Mouse (Mus musculus) liver, embryonic 13.5 days (tissue): ENCODE results near the gene Uts2b. TPM values are rescaled to one million over a fixed set of nuclear protein-coding genes. Genes with fewer than 3 reads are reported as not detected.

Source experiments
- ATAC-seq: fragments of 200-750 bp; cut with Nextera tagmentation; 2 replicates; pipeline ENCODE4 v1.8.0; 2017; ENCODE audit warnings: low read depth, mild to moderate bottlenecking, moderate number of reproducible peaks, moderate library complexity
- DNase-seq: peaks from one replicate; pipeline ENCODE4 v3.0.0; 2022
- H3K27ac ChIP-seq: fragments of 300-500 bp; sonication (generic); 2 replicates; pipeline ENCODE4 v1.5.1; 2015; ENCODE audit warnings: moderate library complexity, mild to moderate bottlenecking, inconsistent platforms
- H3K27me3 ChIP-seq: fragments of 300-500 bp; sonication (generic); 2 replicates; pipeline ENCODE4 v1.6.1; 2015; ENCODE audit warnings: mild to moderate bottlenecking, inconsistent platforms
- H3K36me3 ChIP-seq: fragments of 300-500 bp; sonication (generic); 2 replicates; pipeline ENCODE4 v1.6.1; 2015; ENCODE audit warnings: mild to moderate bottlenecking, inconsistent platforms
- H3K4me1 ChIP-seq: fragments of 300-500 bp; sonication (generic); replicated peaks from 2 replicates; pipeline ENCODE4 v1.6.1; 2015; ENCODE audit warnings: inconsistent platforms
- H3K4me2 ChIP-seq: fragments of 300-500 bp; sonication (generic); 2 replicates; pipeline ENCODE4 v1.6.1; 2015; ENCODE audit warnings: inconsistent platforms, mild to moderate bottlenecking, moderate library complexity
- H3K4me3 ChIP-seq: fragments of 300-500 bp; sonication (generic); replicated peaks from 2 replicates; pipeline ENCODE4 v1.5.1; 2015; ENCODE audit warnings: mild to moderate bottlenecking, inconsistent platforms
- H3K9ac ChIP-seq: fragments of 300-500 bp; sonication (generic); 2 replicates; pipeline ENCODE4 v1.6.1; 2015; ENCODE audit warnings: mild to moderate bottlenecking, inconsistent platforms
- H3K9me3 ChIP-seq: fragments of 300-500 bp; sonication (generic); replicated peaks from 2 replicates; pipeline ENCODE4 v1.6.1; 2016; ENCODE audit warnings: inconsistent platforms
- WGBS: fragments of 180-500 bp; shearing (Covaris S2); methylation state at CpG from one replicate; pipeline ENCODE4 v1.1.7; 2015; ENCODE audit not compliant: insufficient replicate concordance; 5-methylcytosine and 5-hydroxymethylcytosine counted together
- polyA plus RNA-seq: library from polyadenylated mRNA; unstranded; fragments of >200 nt; fragmentation: Nextera tagmentation; extraction: Ambion mirVana; gene quantifications from 2 replicates; pipeline ENCODE4 v1.2.1, GENCODE M21; 2015

The Uts2b gene
- polyA plus RNA-seq, 1 experiment from 2014 or later: not detected

DNA sequence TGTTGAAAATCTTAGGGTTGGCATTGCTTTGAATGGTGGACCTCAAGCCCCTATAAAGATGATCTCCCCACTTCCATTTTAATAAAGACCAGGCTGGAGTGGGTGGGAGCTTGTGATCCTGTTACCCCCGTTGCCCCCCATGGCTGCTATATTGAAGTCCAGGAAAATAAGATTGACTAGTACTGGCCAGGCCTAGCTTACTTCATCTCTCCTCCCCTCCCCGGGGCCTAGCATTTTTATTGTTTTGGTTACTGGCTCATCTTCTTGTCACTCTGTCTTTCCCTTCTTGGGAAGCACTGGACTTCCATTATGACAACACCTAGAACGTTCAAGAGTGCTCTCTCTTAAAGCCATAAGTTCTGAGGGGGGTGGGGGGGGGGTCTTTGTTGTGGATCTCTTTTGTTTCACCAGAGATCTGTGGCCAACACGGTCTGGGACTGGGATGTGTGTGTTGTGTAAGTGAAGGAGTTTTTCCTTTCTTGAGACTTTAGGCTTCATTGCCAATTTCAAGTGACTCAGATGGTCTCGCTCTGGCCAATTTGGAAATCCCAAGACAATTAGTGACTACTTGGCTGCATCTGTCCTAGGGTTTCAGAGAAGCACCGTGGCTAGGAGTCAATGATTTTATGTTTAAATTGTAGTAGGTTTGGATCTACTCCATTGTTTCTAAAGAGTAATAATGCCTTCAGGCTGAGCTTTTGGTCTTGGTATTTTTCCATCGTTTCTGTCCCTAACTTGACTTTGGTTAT is 19.7 kb upstream of the Uts2b start:
- Histone ChIP-seq H3K27me3 (no peaks in the 10 kb centered on the region), H3K4me1 (peaks cover 30% of the 10 kb centered on the region), H3K4me2 (peak overlapping the region; percentile 76), H3K4me3 (peak overlapping the region; percentile 75), H3K9me3 (no peaks in the 10 kb centered on the region), H3K9ac (peak overlapping the region; percentile 86), H3K36me3 (no peaks in the 10 kb centered on the region), H3K27ac (peak overlapping the region; percentile 82; the same call in 1 of the 2 replicates)
- WGBS: 35% methylated on average over 7 of the region's 7 CpGs
- ATAC-seq: no peak
- DNase-seq: peak; percentile 2

DNA sequence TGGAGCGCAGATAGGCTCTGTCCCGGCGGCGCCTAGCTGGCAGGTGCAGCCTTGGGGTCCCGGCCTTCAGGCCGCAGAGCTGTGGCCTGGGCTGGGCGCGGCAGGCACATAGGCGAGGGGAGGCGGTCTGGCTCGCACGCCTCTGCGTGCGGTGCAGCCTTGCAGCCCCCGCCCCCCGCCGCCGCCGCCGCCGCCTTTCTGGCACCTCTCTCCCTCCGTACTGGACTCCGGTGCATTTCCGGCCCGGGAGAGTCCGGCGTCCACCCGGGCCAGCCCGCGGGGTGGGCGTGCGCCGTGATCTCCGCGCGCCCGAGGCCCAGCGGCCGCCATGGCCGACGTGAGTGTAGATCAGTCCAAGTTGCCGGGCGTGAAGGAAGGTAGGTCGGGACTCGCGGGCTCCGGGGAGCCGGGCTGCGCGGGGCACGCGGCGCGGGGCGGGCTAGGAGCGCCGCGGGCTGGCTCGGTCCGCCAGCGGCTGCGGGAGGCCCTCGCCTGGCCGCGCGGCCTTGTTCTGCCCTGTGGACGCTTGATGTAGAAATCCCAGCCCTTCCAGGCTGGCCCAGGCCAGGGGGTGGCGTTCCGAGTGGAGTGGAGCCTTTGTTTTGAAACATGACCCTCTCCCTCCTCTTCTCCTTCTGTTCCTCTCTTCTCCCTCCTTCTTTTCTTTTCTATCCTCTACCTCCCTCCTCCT is 18.9 kb upstream of the Uts2b start, which contains the start of gene Ccdc50:
Ccdc50 (plus strand) TSS at position 109 of the 691 bp plus-strand sequence.
- Histone ChIP-seq H3K27ac (peak within 1 kb of the TSS; percentile 82), H3K4me3 (peak within 1 kb of the TSS; percentile 75), H3K36me3 (no peaks in the 10 kb centered on the region), H3K4me2 (peak within 1 kb of the TSS; percentile 76), H3K9ac (peak within 1 kb of the TSS; percentile 86), H3K27me3 (no peaks in the 10 kb centered on the region), H3K4me1 (peaks cover 30% of the 10 kb centered on the region), H3K9me3 (no peaks in the 10 kb centered on the region)
- under 1% methylated on average over 52 of the region's 69 CpGs for WGBS
- DNase-seq (peak; percentile 63), ATAC-seq (peak; percentile 89)

- DNase-seq (peak; percentile 0), ATAC-seq (peak; percentile 16)
- WGBS: 21% methylated on average over 12 of the region's 12 CpGs
- no peaks in the 10 kb centered on the region for H3K27me3 ChIP-seq
- H3K9ac ChIP-seq: peak overlapping the region; percentile 86; the same call in 1 of the 2 replicates
- H3K4me1 ChIP-seq: peaks cover 30% of the 10 kb centered on the region
- peak overlapping the region; percentile 31 for H3K27ac ChIP-seq
- no peaks in the 10 kb centered on the region for H3K9me3 ChIP-seq
- H3K4me3 ChIP-seq: peak overlapping the region; percentile 75
- H3K36me3 ChIP-seq: no peaks in the 10 kb centered on the region
- peak overlapping the region; percentile 76 for H3K4me2 ChIP-seq
Observed at GRCm38 (mm10) chr16:27387634-27388611, 17.9 kb upstream of the Uts2b start.

DNA sequence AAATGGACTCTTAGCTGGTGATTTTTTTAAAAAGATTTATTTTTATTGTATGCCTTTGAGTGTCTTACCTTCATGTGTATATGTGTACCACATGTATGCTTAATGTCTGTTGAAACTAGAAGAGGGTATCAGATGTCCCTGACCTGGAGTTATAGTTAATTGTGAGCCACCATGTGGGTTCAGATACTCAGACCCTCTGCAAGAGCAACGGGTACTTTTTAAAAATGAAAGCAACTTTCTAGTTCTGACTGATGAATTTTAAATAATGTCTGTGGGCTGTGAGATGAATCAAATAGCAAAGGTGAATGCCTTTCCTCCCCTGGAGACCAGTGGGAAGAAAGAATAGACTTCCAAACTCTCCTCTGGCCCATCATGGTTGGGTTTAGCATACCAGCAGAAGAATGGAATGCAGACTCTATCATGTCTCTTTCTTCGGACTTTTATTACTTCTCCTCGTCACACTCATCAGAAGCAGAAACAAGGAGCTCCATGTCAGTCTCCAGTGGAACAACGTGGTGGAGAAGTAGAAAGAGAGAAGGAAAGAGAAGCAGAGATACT is 16.9 kb upstream of the Uts2b start:
- Histone ChIP-seq H3K4me1 (peaks cover 30% of the 10 kb centered on the region), H3K27me3 (no peaks in the 10 kb centered on the region), H3K9me3 (no peaks in the 10 kb centered on the region), H3K9ac (no peak overlapping the region), H3K27ac (no peak overlapping the region), H3K4me2 (no peak overlapping the region), H3K4me3 (no peak overlapping the region), H3K36me3 (no peaks in the 10 kb centered on the region)
- DNase-seq (no peak), ATAC-seq (no peak)
- 67% methylated on average over 4 of the region's 4 CpGs for WGBS

DNA sequence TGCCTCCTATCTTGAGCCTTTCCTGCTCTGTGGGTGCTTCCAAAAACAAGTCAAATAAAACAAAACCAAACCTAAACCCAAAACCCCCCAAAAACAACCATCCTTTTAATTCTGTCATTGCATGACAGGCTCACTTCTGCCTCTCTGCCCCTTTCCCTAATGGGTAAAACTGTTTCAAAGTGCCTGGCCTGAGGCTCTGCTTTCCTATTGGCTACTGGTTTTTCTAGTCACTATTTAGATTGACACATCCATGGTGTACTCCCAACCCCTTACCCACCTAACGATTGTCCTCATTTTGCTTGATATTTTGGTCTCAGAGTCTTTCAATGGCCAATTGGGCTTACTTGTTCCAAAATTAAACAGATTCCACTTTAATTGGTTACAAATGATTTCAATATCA is 15.6 kb upstream of the Uts2b start:
- Histone ChIP-seq H3K27me3 (no peaks in the 10 kb centered on the region), H3K9me3 (no peaks in the 10 kb centered on the region), H3K4me2 (no peak overlapping the region), H3K4me1 (peaks cover 28% of the 10 kb centered on the region), H3K36me3 (no peaks in the 10 kb centered on the region), H3K9ac (no peak overlapping the region), H3K27ac (no peak overlapping the region), H3K4me3 (no peak overlapping the region)
- DNase-seq (no peak), ATAC-seq (no peak)
- 60% methylated on average over 1 of the region's 1 CpGs for WGBS

GRCm38 (mm10) chr16:27384893-27385603 is 15.0 kb upstream of the Uts2b start:
- Histone ChIP-seq H3K27ac (no peak overlapping the region), H3K9ac (no peak overlapping the region), H3K36me3 (no peaks in the 10 kb centered on the region), H3K4me2 (no peak overlapping the region), H3K4me3 (no peak overlapping the region), H3K4me1 (peaks cover 22% of the 10 kb centered on the region), H3K27me3 (no peaks in the 10 kb centered on the region), H3K9me3 (no peaks in the 10 kb centered on the region)
- DNase-seq (no peak), ATAC-seq (no peak)
- WGBS: 49% methylated on average over 4 of the region's 4 CpGs

GRCm38 (mm10) chr16:27382217-27382616 is 12.2 kb upstream of the Uts2b start:
- Histone ChIP-seq H3K4me2 (no peak overlapping the region), H3K27me3 (no peaks in the 10 kb centered on the region), H3K27ac (no peak overlapping the region), H3K9ac (no peak overlapping the region), H3K36me3 (no peaks in the 10 kb centered on the region), H3K4me1 (peaks cover 2% of the 10 kb centered on the region; the same call in 1 of the 2 replicates), H3K9me3 (no peaks in the 10 kb centered on the region), H3K4me3 (no peak overlapping the region)
- ATAC-seq (no peak), DNase-seq (no peak)
- 70% methylated on average over 4 of the region's 4 CpGs for WGBS

- no peaks in the 10 kb centered on the region for H3K4me1 ChIP-seq
- ATAC-seq (no peak), DNase-seq (no peak)
- H3K9ac ChIP-seq: no peak overlapping the region
- no peak overlapping the region for H3K4me3 ChIP-seq
- H3K9me3 ChIP-seq: no peaks in the 10 kb centered on the region
- H3K4me2 ChIP-seq: no peak overlapping the region
- H3K36me3 ChIP-seq: no peaks in the 10 kb centered on the region
- no peak overlapping the region for H3K27ac ChIP-seq
- no peaks in the 10 kb centered on the region for H3K27me3 ChIP-seq
Observed at GRCm38 (mm10) chr16:27376556-27376955, 6.5 kb upstream of the Uts2b start.

GRCm38 (mm10) chr16:27375318-27375717 is 5.3 kb upstream of the Uts2b start:
- no peaks in the 10 kb centered on the region for H3K27me3 ChIP-seq
- no peaks in the 10 kb centered on the region for H3K4me1 ChIP-seq
- WGBS: 68% methylated on average over 2 of the region's 2 CpGs
- ATAC-seq (peak; percentile 50), DNase-seq (no peak)
- H3K4me2 ChIP-seq: no peak overlapping the region
- H3K9me3 ChIP-seq: no peaks in the 10 kb centered on the region
- no peak overlapping the region for H3K9ac ChIP-seq
- H3K4me3 ChIP-seq: no peak overlapping the region
- H3K27ac ChIP-seq: no peak overlapping the region
- no peaks in the 10 kb centered on the region for H3K36me3 ChIP-seq

DNA sequence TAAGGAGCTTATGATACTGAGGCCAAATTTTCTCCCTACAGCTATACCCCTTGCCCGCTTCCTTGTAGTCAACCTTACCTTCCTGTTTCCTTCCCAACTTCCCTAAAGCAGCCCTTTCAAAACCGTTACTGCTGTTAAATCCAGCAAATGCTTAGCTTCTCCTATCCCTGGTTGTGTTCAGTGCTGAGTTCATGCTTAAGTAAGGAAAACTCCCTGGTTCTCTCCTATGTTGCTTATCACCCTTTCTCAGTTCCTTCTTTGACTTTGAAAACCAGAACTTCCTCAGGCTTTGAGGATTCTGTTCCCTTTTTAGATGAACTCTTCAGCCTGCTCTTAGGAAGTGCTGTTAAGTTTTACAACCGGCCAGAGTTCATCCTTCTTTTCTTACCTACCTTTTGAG is 4.1 kb upstream of the Uts2b start:
- Histone ChIP-seq H3K27me3 (no peaks in the 10 kb centered on the region), H3K9me3 (no peaks in the 10 kb centered on the region), H3K27ac (no peak overlapping the region), H3K4me1 (no peaks in the 10 kb centered on the region), H3K36me3 (no peaks in the 10 kb centered on the region), H3K9ac (no peak overlapping the region), H3K4me3 (no peak overlapping the region), H3K4me2 (no peak overlapping the region)
- WGBS: 25% methylated on average over 3 of the region's 3 CpGs
- ATAC-seq: 0 out of 2 replicates have a peak, but pooled peaks have one; percentile 12
- no peak for DNase-seq
